Mouse (Mus musculus): ENCODE measurements around the gene Ggta1.

DNA sequence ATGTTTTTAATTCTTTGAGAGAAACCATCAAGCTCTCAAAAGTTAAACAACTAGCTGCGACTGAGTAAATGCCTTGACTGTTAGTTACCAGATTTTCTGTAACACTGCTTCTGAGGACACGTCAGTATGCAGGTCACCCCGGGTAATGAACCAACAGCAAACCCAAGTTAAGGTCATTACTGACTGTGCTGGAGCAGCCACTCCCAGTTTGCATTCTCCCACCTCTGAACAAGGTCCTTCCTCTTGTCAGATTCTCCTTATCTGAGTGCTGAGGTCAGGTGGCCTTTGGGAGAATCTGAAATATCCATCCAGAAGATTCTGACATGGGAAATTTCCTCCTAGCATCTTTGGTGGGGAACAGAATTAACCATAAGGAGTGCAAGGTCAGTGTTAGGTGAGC is 4.8 kb upstream of the Ggta1 start:
- no peak for TF ChIP-seq GATA1 (IDR thresholded peaks at IDR 0.05; ENCODE audit: borderline replicate concordance, low read length)
- no peak for TF ChIP-seq FLI1 (IDR thresholded peaks at IDR 0.05; ENCODE audit: low read length)

Measured in megakaryocyte, embryonic 14.5 days (primary cell).